Mouse (Mus musculus) adrenal gland, adult 18-20 months (tissue): ENCODE data around the gene Abraxas2. TPM values are rescaled to one million over a fixed set of nuclear protein-coding genes. Genes with fewer than 3 reads are reported as not detected.

Experiments
- DNase-seq, 2 experiments: peaks; one replicate each; pipeline ENCODE4 v3.0.0; 2021 to 2022; ENCODE audit warnings: low spot score in 2 of 2
- long read RNA-seq, 2 experiments: library from polyadenylated mRNA; stranded (forward); transcript quantifications; one replicate each; pipeline ENCODE4 v2.0.0; 2021
- total RNA-seq, 2 experiments: library from RNA; stranded (reverse); gene quantifications; 1 replicate in 1 of 2; 2 replicates in 1 of 2; pipeline ENCODE4 v1.2.3; 2021

Abraxas2 gene
- total RNA-seq, result 10 to 100 TPM; 32.9 to 36.9 TPM
- long read RNA-seq, experiment 1, transcript Abraxas2-201 (9 exons, 2,892 nt), result major isoform, 27 of 32 reads
- long read RNA-seq, experiment 1, partial matches to known transcripts, result 2 of 32 reads
- long read RNA-seq, experiment 1, other reads (novel, unspliced or antisense), result 2 of 32 reads
- long read RNA-seq, experiment 2, transcript Abraxas2-201 (9 exons, 2,892 nt), result major isoform, 57 of 67 reads
- long read RNA-seq, experiment 2, partial matches to known transcripts, result 9 of 67 reads
- long read RNA-seq, experiment 2, other reads (novel, unspliced or antisense), result 1 of 67 reads

- DNase-seq, result peak; percentile 84 to 87
Measured at GRCm38 (mm10) chr7:132859042-132859958, at the start of gene Abraxas2. Abraxas2 (plus strand) TSS chr7:132859225.

GRCm38 (mm10) chr7:132809721-132810120, 49.3 kb upstream of the Abraxas2 start:
- DNase-seq, result no peak

GRCm38 (mm10) chr7:132810368-132810767, 48.7 kb upstream of the Abraxas2 start:
- peak in 1 of 2 experiments; percentile 44 for DNase-seq

- DNase-seq, result peak; percentile 93 to 95
Measured at GRCm38 (mm10) chr7:132810879-132811278, 48.1 kb upstream of the Abraxas2 start.

GRCm38 (mm10) chr7:132811716-132812618, 47.1 kb upstream of the Abraxas2 start:
- DNase-seq, result peak in 1 of 2 experiments; percentile 45

GRCm38 (mm10) chr7:132812619-132813415, 46.2 kb upstream of the Abraxas2 start:
- peak; percentile 62 to 70 for DNase-seq

GRCm38 (mm10) chr7:132813416-132814088, 45.5 kb upstream of the Abraxas2 start, which contains the start of gene Fam53b:
Fam53b (minus strand) TSS chr7:132813886.
- DNase-seq, result peak; percentile 76 to 81

- no peak for DNase-seq
Measured at GRCm38 (mm10) chr7:132814089-132814450, 45.0 kb upstream of the Abraxas2 start.

- DNase-seq, result no peak
Measured at GRCm38 (mm10) chr7:132815081-132815480, 43.9 kb upstream of the Abraxas2 start.

- no peak for DNase-seq
Measured at GRCm38 (mm10) chr7:132816528-132816927, 42.5 kb upstream of the Abraxas2 start.

GRCm38 (mm10) chr7:132817056-132817455, 42.0 kb upstream of the Abraxas2 start:
- no peak for DNase-seq

GRCm38 (mm10) chr7:132820692-132821091, 38.3 kb upstream of the Abraxas2 start:
- DNase-seq, result no peak

GRCm38 (mm10) chr7:132823832-132824231, 35.2 kb upstream of the Abraxas2 start:
- DNase-seq, result no peak

- no peak for DNase-seq
Measured at GRCm38 (mm10) chr7:132824346-132825022, 34.5 kb upstream of the Abraxas2 start.

GRCm38 (mm10) chr7:132830955-132831354, 28.1 kb upstream of the Abraxas2 start:
- no peak for DNase-seq

GRCm38 (mm10) chr7:132841287-132841686, 17.7 kb upstream of the Abraxas2 start:
- no peak for DNase-seq

GRCm38 (mm10) chr7:132842455-132842854, 16.6 kb upstream of the Abraxas2 start:
- DNase-seq, result no peak

GRCm38 (mm10) chr7:132843152-132843551, 15.9 kb upstream of the Abraxas2 start:
- DNase-seq, result no peak
